Mouse (Mus musculus) liver, embryonic 15.5 days (tissue): ENCODE data around the gene Fzd4. TPM values are rescaled to one million over a fixed set of nuclear protein-coding genes. Genes with fewer than 3 reads are reported as not detected.
A peak's percentile ranks its signal among the peaks of the same experiment; 100 is the strongest.

Experiments used
- ATAC-seq: fragments of 200-750 bp; cut with Nextera tagmentation; 2 replicates; pipeline ENCODE4 v1.8.0; 2017; ENCODE audit warnings: moderate number of reproducible peaks, mild to moderate bottlenecking, moderate library complexity; ENCODE audit not compliant: insufficient read depth
- H3K27ac ChIP-seq: fragments of 300-500 bp; sonication (generic); replicated peaks from 2 replicates; pipeline ENCODE4 v1.5.1; 2015; ENCODE audit warnings: mild to moderate bottlenecking, inconsistent platforms
- H3K27me3 ChIP-seq: fragments of 300-500 bp; sonication (generic); 2 replicates; pipeline ENCODE4 v1.6.1; 2015; ENCODE audit warnings: mild to moderate bottlenecking, inconsistent platforms
- H3K36me3 ChIP-seq: fragments of 300-500 bp; sonication (generic); replicated peaks from 2 replicates; pipeline ENCODE4 v1.6.1; 2015; ENCODE audit warnings: moderate library complexity, mild to moderate bottlenecking, inconsistent platforms
- H3K4me1 ChIP-seq: fragments of 300-500 bp; sonication (generic); replicated peaks from 2 replicates; pipeline ENCODE4 v1.6.1; 2015; ENCODE audit warnings: inconsistent platforms
- H3K4me2 ChIP-seq: fragments of 300-500 bp; sonication (generic); 2 replicates; pipeline ENCODE4 v1.6.1; 2015; ENCODE audit warnings: moderate library complexity, mild to moderate bottlenecking, inconsistent platforms
- H3K4me3 ChIP-seq: fragments of 300-500 bp; sonication (generic); replicated peaks from 2 replicates; pipeline ENCODE4 v1.5.1; 2015; ENCODE audit warnings: mild to moderate bottlenecking, inconsistent platforms
- H3K9ac ChIP-seq: fragments of 300-500 bp; sonication (generic); 2 replicates; pipeline ENCODE4 v1.6.1; 2015; ENCODE audit warnings: moderate library complexity, mild to moderate bottlenecking, inconsistent platforms
- H3K9me3 ChIP-seq: fragments of 300-500 bp; sonication (generic); replicated peaks from 2 replicates; pipeline ENCODE4 v1.6.1; 2016; ENCODE audit warnings: inconsistent platforms
- WGBS: fragments of 180-500 bp; shearing (Covaris S2); methylation state at CpG from one replicate; pipeline ENCODE4 v1.1.7; 2015; ENCODE audit warnings: mixed read lengths; ENCODE audit not compliant: insufficient replicate concordance; 5-methylcytosine and 5-hydroxymethylcytosine counted together
- polyA plus RNA-seq: library from polyadenylated mRNA; unstranded; fragments of >200 nt; fragmentation: Nextera tagmentation; extraction: Ambion mirVana; gene quantifications from 2 replicates; pipeline ENCODE4 v1.2.1, GENCODE M21; 2015

The Fzd4 gene
- polyA plus RNA-seq, 1 experiment from 2014 or later = 1.9 TPM

- ATAC-seq = no peak
- H3K4me1 ChIP-seq = peaks cover 30% of the 10 kb centered on the region
- 53% methylated on average over 11 of the region's 11 CpGs for WGBS
- no peak overlapping the region for H3K9ac ChIP-seq
- no peak overlapping the region for H3K4me3 ChIP-seq
- no peaks in the 10 kb centered on the region for H3K9me3 ChIP-seq
- H3K4me2 ChIP-seq = no peak overlapping the region
- peaks cover 51% of the 10 kb centered on the region for H3K27me3 ChIP-seq
- H3K36me3 ChIP-seq = no peaks in the 10 kb centered on the region
- no peak overlapping the region for H3K27ac ChIP-seq
Measured at GRCm38 (mm10) chr7:89401136-89401858, 2.9 kb upstream of the Fzd4 start.

- H3K27me3 ChIP-seq = peaks cover 54% of the 10 kb centered on the region
- WGBS = 51% methylated on average over 3 of the region's 3 CpGs
- H3K4me3 ChIP-seq = no peak overlapping the region
- no peak for ATAC-seq
- no peaks in the 10 kb centered on the region for H3K9me3 ChIP-seq
- H3K36me3 ChIP-seq = 0 out of 2 replicates have a peak, but pooled peaks cover 1% of the 10 kb centered on the region
- no peak overlapping the region for H3K4me2 ChIP-seq
- H3K27ac ChIP-seq = no peak overlapping the region
- peaks cover 30% of the 10 kb centered on the region for H3K4me1 ChIP-seq
- no peak overlapping the region for H3K9ac ChIP-seq
Measured at GRCm38 (mm10) chr7:89401936-89402335, 2.2 kb upstream of the Fzd4 start.

DNA sequence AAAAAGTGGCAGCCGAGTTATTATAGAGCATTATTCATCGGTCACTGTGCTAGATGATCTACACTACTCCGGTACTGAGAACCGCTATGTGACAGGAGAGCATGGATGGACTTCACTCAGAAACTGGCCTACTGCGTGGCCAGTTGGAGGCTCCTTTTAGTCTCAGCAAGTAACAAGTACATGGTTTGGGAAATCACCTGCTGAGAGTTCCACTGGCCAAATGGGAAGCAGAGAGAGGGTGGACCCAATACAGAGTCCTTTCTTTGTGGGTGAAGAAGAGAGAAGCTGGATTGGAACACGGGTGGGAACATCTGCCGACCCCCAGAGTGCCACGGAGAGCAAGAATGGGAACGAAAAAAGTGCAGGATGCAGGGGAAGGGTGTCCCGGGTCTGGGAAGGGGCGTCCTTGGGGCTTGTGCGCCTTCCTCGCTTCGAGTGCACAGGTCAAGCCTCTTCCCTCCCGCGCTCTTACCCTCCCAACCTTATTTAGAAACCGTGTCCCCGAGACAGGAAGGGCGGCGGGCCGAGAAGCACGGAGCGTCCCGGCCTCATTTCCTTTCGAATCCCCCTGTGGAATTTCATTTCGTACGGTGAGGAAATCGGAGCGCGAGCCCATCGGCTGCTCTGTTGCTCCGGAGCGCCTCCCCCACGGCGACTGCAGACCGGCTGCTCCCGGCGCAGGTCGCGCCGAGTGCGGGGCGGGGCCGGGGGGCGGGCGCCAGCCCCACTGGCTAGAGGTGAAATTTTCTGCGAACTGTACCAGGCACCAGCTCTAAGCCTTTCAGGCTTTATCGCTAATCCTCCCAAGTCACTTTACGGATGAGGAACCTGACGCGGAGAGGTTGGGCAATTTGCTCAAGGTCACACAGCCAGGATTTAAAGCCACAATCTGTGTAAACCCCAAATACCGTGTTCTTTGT is 842 bp upstream of the Fzd4 start:
- Histone ChIP-seq H3K9me3 (no peaks in the 10 kb centered on the region), H3K27me3 (peaks cover 57% of the 10 kb centered on the region), H3K9ac (peak overlapping the region; percentile 23; the same call in 1 of the 2 replicates), H3K36me3 (0 out of 2 replicates have a peak, but pooled peaks cover 7% of the 10 kb centered on the region), H3K4me2 (peak overlapping the region; percentile 71), H3K27ac (peak overlapping the region; percentile 69), H3K4me1 (peaks cover 30% of the 10 kb centered on the region), H3K4me3 (peak overlapping the region; percentile 62)
- 5% methylated on average over 51 of the region's 52 CpGs for WGBS
- peak; percentile 74 for ATAC-seq

DNA sequence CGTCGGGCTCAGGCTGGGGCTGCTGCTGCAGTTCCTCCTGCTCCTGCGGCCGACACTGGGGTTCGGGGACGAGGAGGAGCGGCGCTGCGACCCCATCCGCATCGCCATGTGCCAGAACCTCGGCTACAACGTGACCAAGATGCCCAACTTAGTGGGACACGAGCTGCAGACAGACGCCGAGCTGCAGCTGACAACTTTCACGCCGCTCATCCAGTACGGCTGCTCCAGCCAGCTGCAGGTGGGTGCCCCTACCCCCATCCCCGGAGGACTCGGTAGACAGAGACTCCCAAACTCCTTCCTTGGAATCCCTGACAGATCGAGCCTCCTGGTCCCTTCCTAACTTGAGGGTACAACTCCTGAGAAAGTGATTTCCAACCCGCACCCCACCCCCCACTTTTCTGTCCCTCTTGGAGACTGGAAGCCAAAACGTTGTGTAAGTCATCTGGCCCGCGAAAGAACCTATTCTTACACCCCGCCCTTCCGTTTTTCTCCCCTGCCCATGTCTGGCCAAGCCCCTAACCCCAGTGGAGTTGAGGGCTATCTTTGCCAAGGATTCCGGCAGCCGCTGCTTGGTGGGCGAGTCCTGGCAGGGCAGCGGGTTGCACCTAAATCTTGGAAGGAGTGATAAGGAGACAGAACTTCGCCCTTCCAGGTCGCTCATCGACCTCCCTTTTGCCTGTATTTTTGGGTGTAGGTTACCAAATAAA is 732 bp downstream of the Fzd4 start:
- H3K4me2 ChIP-seq = peak overlapping the region; percentile 71
- peak overlapping the region; percentile 48 for H3K27ac ChIP-seq
- no peak for ATAC-seq
- peak overlapping the region; percentile 56 for H3K9ac ChIP-seq
- 0 out of 2 replicates have a peak, but pooled peaks cover 7% of the 10 kb centered on the region for H3K36me3 ChIP-seq
- peaks cover 30% of the 10 kb centered on the region for H3K4me1 ChIP-seq
- under 1% methylated on average over 35 of the region's 35 CpGs for WGBS
- H3K9me3 ChIP-seq = no peaks in the 10 kb centered on the region
- H3K4me3 ChIP-seq = peak overlapping the region; percentile 62
- peaks cover 57% of the 10 kb centered on the region for H3K27me3 ChIP-seq

- Histone ChIP-seq H3K9ac (no peak overlapping the region), H3K27me3 (peaks cover 56% of the 10 kb centered on the region), H3K9me3 (no peaks in the 10 kb centered on the region), H3K4me1 (peaks cover 33% of the 10 kb centered on the region), H3K36me3 (0 out of 2 replicates have a peak, but pooled peaks cover 7% of the 10 kb centered on the region), H3K27ac (no peak overlapping the region), H3K4me2 (peak overlapping the region; percentile 41), H3K4me3 (0 out of 2 replicates have a peak overlapping the region, but pooled peaks have one; percentile 10)
- WGBS = 29% methylated on average over 1 of the region's 1 CpGs
- no peak for ATAC-seq
Measured at GRCm38 (mm10) chr7:89406011-89406410, 1.9 kb downstream of the Fzd4 start.

DNA sequence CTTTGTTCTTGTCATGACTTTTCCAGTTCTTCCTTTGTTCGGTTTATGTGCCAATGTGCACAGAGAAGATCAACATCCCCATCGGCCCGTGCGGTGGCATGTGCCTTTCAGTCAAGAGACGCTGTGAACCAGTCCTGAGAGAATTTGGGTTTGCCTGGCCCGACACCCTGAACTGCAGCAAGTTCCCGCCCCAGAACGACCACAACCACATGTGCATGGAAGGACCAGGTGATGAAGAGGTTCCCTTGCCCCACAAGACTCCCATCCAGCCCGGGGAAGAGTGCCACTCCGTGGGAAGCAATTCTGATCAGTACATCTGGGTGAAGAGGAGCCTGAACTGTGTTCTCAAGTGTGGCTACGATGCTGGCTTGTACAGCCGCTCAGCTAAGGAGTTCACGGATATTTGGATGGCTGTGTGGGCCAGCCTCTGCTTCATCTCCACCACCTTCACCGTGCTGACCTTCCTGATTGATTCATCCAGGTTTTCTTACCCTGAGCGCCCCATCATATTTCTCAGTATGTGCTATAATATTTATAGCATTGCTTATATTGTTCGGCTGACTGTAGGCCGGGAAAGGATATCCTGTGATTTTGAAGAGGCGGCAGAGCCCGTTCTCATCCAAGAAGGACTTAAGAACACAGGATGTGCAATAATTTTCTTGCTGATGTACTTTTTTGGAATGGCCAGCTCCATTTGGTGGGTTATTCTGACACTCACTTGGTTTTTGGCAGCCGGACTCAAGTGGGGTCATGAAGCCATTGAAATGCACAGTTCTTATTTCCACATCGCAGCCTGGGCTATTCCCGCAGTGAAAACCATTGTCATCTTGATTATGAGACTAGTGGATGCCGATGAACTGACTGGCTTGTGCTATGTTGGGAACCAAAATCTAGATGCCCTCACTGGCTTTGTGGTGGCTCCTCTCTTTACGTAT is 3.1 kb downstream of the Fzd4 start:
- H3K27me3 ChIP-seq = peaks cover 44% of the 10 kb centered on the region
- H3K9me3 ChIP-seq = no peaks in the 10 kb centered on the region
- H3K4me1 ChIP-seq = peaks cover 28% of the 10 kb centered on the region
- no peak overlapping the region; the same call in 1 of the 2 replicates for H3K4me2 ChIP-seq
- 0 out of 2 replicates have a peak, but pooled peaks cover 7% of the 10 kb centered on the region for H3K36me3 ChIP-seq
- ATAC-seq = no peak
- 74% methylated on average over 24 of the region's 24 CpGs for WGBS
- H3K9ac ChIP-seq = no peak overlapping the region
- H3K27ac ChIP-seq = no peak overlapping the region
- no peak overlapping the region for H3K4me3 ChIP-seq

DNA sequence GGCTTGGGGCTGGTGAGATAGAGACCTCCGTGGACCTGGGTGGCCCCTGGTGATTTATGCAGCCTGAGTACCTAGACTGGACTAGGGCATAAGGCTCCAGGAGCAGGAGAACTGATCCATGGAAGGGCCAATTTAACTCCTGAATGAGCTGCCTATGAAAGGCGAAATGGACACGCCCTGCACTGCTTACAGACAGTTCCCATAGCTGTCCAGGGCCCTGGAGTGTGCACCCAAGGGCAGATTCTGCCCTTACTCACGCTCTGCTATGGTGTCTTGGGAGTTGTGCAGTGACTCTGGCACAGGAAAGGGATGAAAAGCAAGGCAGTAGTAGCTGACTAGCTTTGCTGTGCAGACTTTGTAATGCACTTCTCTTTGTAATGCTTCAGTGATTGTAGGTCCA is 6.1 kb downstream of the Fzd4 start:
- Histone ChIP-seq H3K4me1 (peaks cover 9% of the 10 kb centered on the region), H3K27ac (no peak overlapping the region), H3K4me2 (no peak overlapping the region), H3K36me3 (0 out of 2 replicates have a peak, but pooled peaks cover 7% of the 10 kb centered on the region), H3K4me3 (no peak overlapping the region), H3K27me3 (peaks cover 14% of the 10 kb centered on the region), H3K9me3 (no peaks in the 10 kb centered on the region), H3K9ac (no peak overlapping the region)
- 54% methylated on average over 4 of the region's 4 CpGs for WGBS
- ATAC-seq = no peak

GRCm38 (mm10) chr7:89411346-89411745 is 7.2 kb downstream of the Fzd4 start:
- WGBS = 29% methylated on average over 3 of the region's 3 CpGs
- ATAC-seq = peak; percentile 47
- Histone ChIP-seq H3K36me3 (0 out of 2 replicates have a peak, but pooled peaks cover 7% of the 10 kb centered on the region), H3K4me3 (no peak overlapping the region), H3K9ac (no peak overlapping the region), H3K27me3 (peaks cover 6% of the 10 kb centered on the region; the same call in 1 of the 2 replicates), H3K9me3 (no peaks in the 10 kb centered on the region), H3K4me2 (no peak overlapping the region), H3K27ac (no peak overlapping the region), H3K4me1 (peaks cover 8% of the 10 kb centered on the region)

GRCm38 (mm10) chr7:89412094-89412493 is 7.9 kb downstream of the Fzd4 start:
- 58% methylated on average over 7 of the region's 7 CpGs for WGBS
- H3K36me3 ChIP-seq = 0 out of 2 replicates have a peak, but pooled peaks cover 4% of the 10 kb centered on the region
- no peak overlapping the region for H3K4me2 ChIP-seq
- H3K9me3 ChIP-seq = no peaks in the 10 kb centered on the region
- ATAC-seq = no peak
- H3K9ac ChIP-seq = no peak overlapping the region
- no peak overlapping the region for H3K4me3 ChIP-seq
- peaks cover 8% of the 10 kb centered on the region for H3K4me1 ChIP-seq
- H3K27me3 ChIP-seq = peaks cover 1% of the 10 kb centered on the region; the same call in 1 of the 2 replicates
- H3K27ac ChIP-seq = no peak overlapping the region

DNA sequence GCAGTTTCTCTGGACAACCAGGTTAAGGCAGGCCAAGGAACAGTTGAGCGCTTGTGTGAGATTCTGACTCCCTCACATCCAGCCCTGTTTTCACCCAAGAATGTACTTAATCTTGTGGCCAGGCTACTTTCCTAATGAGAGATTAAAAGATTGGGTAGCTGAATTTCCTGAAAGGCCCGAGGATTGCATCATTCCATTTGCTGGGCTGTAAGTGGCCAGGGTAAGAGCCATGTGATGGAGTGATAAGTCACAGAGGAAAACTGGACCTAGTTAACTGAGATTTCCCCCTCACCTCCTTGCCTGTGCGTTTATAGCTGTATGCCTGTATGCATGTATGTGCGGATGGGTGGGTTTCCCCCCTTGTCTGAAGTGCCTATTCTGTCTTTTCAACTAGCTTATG is 11.9 kb downstream of the Fzd4 start:
- no peaks in the 10 kb centered on the region for H3K36me3 ChIP-seq
- no peak overlapping the region for H3K27ac ChIP-seq
- 40% methylated on average over 4 of the region's 4 CpGs for WGBS
- no peaks in the 10 kb centered on the region for H3K27me3 ChIP-seq
- no peaks in the 10 kb centered on the region for H3K9me3 ChIP-seq
- H3K4me3 ChIP-seq = no peak overlapping the region
- no peak for ATAC-seq
- no peak overlapping the region for H3K4me2 ChIP-seq
- H3K4me1 ChIP-seq = peaks cover 3% of the 10 kb centered on the region
- H3K9ac ChIP-seq = no peak overlapping the region
